Mouse (Mus musculus): ENCODE data around the gene Gsk3a. TPM values are rescaled to one million over a fixed set of nuclear protein-coding genes. Genes with fewer than 3 reads are reported as not detected.
"Not testable (repeated sequence)": the region's sequence is repeated elsewhere in the genome, so short reads cannot be mapped to it uniquely, and the experiment has no call there.

The Gsk3a gene
- polyA plus RNA-seq, 1 experiment from 2014 or later = 13.0 TPM

DNA sequence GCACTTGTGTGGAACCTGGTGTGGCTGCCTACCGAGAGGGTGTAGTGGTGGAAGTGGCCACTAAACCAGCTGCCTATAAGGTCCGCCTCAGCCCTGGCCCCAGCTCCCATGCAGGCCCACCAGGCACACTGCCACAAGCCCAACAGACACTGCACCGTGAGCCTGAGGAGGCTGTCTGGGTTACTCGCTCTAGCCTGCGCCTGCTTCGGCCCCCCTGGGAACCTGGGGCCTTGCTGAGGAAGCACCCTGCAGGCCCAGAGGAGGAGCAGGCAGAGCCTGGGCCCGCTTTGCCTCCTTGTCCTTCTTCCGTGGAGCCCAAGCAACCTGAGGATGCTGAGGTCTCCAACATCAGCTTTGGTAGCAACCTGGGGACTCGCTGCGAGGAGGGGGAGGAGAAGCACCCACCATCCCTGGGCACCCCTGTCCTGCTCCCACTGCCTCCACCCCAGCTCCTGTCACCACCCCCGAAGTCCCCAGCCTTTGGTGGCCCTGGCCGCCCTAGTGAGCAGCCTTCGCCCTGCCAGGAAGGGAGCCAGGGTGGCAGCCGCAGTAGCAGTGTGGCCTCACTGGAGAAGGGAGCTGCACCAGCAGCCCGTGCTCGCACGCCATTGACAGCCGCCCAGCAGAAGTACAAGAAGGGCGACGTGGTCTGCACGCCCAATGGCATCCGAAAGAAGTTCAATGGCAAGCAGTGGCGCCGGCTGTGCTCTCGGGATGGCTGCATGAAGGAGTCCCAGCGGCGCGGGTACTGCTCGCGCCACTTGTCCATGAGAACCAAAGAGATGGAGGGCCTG is 34.2 kb upstream of the Gsk3a start:
- 87% methylated on average over 30 of the region's 30 CpGs for WGBS (ENCODE audit: insufficient replicate concordance)
- peak overlapping the region; percentile 95 for H3K27ac ChIP-seq
- ATAC-seq = no peak
- peaks cover 32% of the 10 kb centered on the region for H3K36me3 ChIP-seq
- peaks cover 87% of the 10 kb centered on the region for H3K4me1 ChIP-seq
- 0 out of 2 replicates have a peak overlapping the region, but pooled peaks have one; percentile 2 for H3K4me2 ChIP-seq
- no peaks in the 10 kb centered on the region for H3K9me3 ChIP-seq (replicated peaks)
- H3K4me3 ChIP-seq = no peak overlapping the region
- no peaks in the 10 kb centered on the region for H3K27me3 ChIP-seq (replicated peaks)
- H3K9ac ChIP-seq = peak overlapping the region; percentile 36; the same call in 1 of the 2 replicates

GRCm38 (mm10) chr7:25270652-25271633 is 33.3 kb upstream of the Gsk3a start:
- no peak overlapping the region for H3K4me3 ChIP-seq
- H3K4me1 ChIP-seq = peaks cover 87% of the 10 kb centered on the region
- H3K36me3 ChIP-seq = peaks cover 32% of the 10 kb centered on the region
- no peaks in the 10 kb centered on the region for H3K27me3 ChIP-seq (replicated peaks)
- 88% methylated on average over 35 of the region's 35 CpGs for WGBS (ENCODE audit: insufficient replicate concordance)
- peak overlapping the region; percentile 89; the same call in 1 of the 2 replicates for H3K4me2 ChIP-seq
- H3K9ac ChIP-seq = peak overlapping the region; percentile 93; the same call in 1 of the 2 replicates
- H3K27ac ChIP-seq = peak overlapping the region; percentile 95
- ATAC-seq = no peak
- H3K9me3 ChIP-seq (replicated peaks) = no peaks in the 10 kb centered on the region

DNA sequence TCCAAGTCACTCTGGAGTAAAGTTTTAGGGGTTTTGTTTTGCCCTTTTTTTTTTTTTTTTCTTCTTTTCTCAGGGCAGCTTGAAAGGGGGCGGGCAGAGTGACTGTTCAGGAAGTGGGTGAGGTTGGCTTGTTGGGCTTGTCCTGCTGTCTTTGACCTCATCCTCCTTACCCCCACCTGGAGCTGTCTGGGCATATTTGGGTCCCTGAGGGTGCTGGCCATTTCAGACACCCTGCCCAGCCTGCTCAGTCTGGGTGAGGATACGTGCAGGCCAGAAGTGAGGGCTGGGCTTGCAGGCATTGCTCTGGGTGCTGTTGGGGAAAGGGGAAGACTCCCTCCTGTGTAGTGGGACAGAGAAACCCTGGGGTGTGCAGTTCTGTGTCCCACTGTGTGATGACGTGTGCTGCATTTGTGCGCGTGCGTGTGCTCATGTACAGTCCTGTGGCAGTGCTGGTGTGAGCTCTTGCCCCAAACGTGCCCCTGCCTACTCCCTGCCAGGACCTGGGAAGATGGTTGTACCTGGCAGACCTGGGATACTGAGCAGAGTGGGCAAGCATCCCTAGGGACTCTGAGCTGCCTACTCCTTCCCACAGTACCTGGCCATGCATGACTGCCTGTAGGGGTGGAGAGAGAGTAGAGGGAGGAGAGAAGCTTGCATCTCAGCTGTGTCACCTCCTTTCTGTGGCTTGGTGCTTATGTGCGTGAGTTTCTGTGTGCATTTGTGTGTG is 32.1 kb upstream of the Gsk3a start:
- peak overlapping the region; percentile 81 for H3K4me3 ChIP-seq
- WGBS (ENCODE audit: insufficient replicate concordance) = 71% methylated on average over 8 of the region's 8 CpGs
- ATAC-seq = no peak
- peak overlapping the region; percentile 89 for H3K27ac ChIP-seq
- H3K9me3 ChIP-seq (replicated peaks) = no peaks in the 10 kb centered on the region
- peaks cover 84% of the 10 kb centered on the region for H3K4me1 ChIP-seq
- H3K4me2 ChIP-seq = peak overlapping the region; percentile 89
- peak overlapping the region; percentile 93 for H3K9ac ChIP-seq
- no peaks in the 10 kb centered on the region for H3K27me3 ChIP-seq (replicated peaks)
- H3K36me3 ChIP-seq = peaks cover 28% of the 10 kb centered on the region

- no peaks in the 10 kb centered on the region for H3K9me3 ChIP-seq (replicated peaks)
- no peak for ATAC-seq
- H3K4me3 ChIP-seq = peak overlapping the region; percentile 81
- H3K4me2 ChIP-seq = peak overlapping the region; percentile 89
- H3K36me3 ChIP-seq = peaks cover 28% of the 10 kb centered on the region
- peaks cover 81% of the 10 kb centered on the region for H3K4me1 ChIP-seq
- peak overlapping the region; percentile 89 for H3K27ac ChIP-seq
- H3K9ac ChIP-seq = peak overlapping the region; percentile 93
- no peaks in the 10 kb centered on the region for H3K27me3 ChIP-seq (replicated peaks)
- WGBS (ENCODE audit: insufficient replicate concordance) = 43% methylated on average over 4 of the region's 4 CpGs
Measured at GRCm38 (mm10) chr7:25269029-25269428, 31.4 kb upstream of the Gsk3a start.

- peak overlapping the region; percentile 81 for H3K4me3 ChIP-seq
- no peaks in the 10 kb centered on the region for H3K9me3 ChIP-seq (replicated peaks)
- no peak for ATAC-seq
- H3K9ac ChIP-seq = peak overlapping the region; percentile 93
- H3K36me3 ChIP-seq = peaks cover 28% of the 10 kb centered on the region
- 1% methylated on average over 7 of the region's 7 CpGs for WGBS (ENCODE audit: insufficient replicate concordance)
- peak overlapping the region; percentile 89 for H3K4me2 ChIP-seq
- H3K27ac ChIP-seq = peak overlapping the region; percentile 89
- no peaks in the 10 kb centered on the region for H3K27me3 ChIP-seq (replicated peaks)
- peaks cover 80% of the 10 kb centered on the region for H3K4me1 ChIP-seq
Measured at GRCm38 (mm10) chr7:25268588-25268987, 30.9 kb upstream of the Gsk3a start.

DNA sequence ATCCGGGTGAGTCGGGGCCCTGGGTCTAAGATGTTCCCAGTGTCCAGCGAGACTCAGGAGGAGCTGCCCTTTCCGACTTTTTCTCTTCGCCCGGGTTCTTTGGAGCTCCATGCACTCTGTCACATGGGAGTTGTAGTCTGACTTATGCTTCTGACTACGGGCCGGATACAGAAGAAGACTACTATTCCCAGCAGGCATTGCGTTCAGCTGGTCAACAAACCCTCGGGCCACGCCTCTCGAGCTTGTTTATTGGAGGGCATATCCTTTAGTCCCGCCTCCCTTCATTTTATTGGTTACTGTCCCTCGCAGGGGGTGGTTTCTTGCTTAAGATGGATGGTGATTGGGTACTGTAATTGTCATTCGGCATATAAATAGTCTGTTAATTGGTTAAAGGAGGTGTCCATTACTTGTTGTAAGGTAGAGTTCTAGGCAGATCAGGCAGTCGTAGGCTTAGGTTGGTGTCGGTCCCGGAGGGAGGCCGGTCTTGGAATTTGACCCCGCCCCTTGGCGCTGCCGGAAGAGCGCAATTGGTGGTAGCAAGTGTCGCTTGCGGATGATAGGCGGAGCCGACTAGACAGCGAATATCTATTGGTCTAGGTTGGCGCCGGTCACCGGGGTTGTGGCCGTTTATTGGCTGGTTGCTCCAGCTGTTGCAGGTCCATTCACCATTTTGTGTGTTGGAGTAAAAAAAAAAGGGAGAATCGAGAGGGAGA is 30.3 kb upstream of the Gsk3a start:
- ATAC-seq = peak; percentile 90
- H3K4me1 ChIP-seq = peaks cover 74% of the 10 kb centered on the region
- WGBS (ENCODE audit: insufficient replicate concordance) = 1% methylated on average over 33 of the region's 33 CpGs

GRCm38 (mm10) chr7:25267301-25267750 is 29.7 kb upstream of the Gsk3a start, which contains the start of gene Cic:
Gene Cic (plus strand): TSS chr7:25267704.
- peak; percentile 78 for ATAC-seq
- Histone ChIP-seq H3K4me1 (peaks cover 68% of the 10 kb centered on the region), H3K4me3 (peak within 1 kb of the TSS; percentile 81), H3K4me2 (peak within 1 kb of the TSS; percentile 89), H3K27ac (peak within 1 kb of the TSS; percentile 91), H3K36me3 (peaks cover 18% of the 10 kb centered on the region), H3K9me3 (replicated peaks) (no peaks in the 10 kb centered on the region), H3K27me3 (replicated peaks) (no peaks in the 10 kb centered on the region), H3K9ac (peak within 1 kb of the TSS; percentile 93)
- under 1% methylated on average over 29 of the region's 29 CpGs for WGBS (ENCODE audit: insufficient replicate concordance)

More for the DNA sequence above, 30.3 kb upstream of the Gsk3a start:
- Histone ChIP-seq H3K4me2 (peak overlapping the region; percentile 89), H3K27ac (peak overlapping the region; percentile 91), H3K27me3 (replicated peaks) (no peaks in the 10 kb centered on the region), H3K4me3 (peak overlapping the region; percentile 81), H3K9me3 (replicated peaks) (no peaks in the 10 kb centered on the region), H3K36me3 (peaks cover 24% of the 10 kb centered on the region), H3K9ac (peak overlapping the region; percentile 93)

DNA sequence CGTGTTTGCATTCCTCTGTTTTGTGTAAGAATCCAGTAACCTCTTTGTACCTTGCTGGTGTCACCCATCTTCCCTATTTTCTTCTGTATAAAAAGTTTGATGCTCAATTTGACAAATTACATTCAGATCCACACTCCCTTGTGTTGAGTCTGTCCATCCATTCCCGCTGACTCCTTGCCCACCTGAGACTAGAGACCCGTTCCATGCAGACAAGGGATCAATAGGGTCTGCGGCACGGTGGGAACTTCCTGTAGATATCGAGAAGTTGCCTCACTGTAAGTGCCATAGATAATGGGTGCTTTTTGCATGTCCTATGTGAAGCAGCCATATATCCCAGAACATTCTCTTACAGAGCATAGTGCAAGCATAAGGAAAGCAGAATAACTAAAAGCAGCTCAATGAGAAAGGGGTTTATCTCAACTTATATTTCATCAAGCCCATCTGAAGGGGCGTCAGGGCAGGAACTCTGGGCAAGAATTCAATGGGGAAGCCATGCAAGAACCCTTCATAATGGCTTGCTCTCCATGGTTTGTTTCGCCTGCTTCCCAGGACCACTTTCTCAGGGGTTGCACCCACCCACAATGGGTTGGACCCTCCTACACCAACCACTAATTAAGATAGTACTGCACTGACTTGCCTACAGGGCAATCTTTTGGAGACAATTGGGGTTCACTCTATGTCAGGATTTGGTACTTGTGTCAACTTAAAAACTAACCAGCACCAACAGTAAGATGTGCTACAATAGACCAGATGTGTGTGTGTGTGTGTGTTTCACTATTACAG is 28.7 kb upstream of the Gsk3a start:
- no peak for ATAC-seq
- peaks cover 58% of the 10 kb centered on the region for H3K4me1 ChIP-seq
- H3K9me3 ChIP-seq (replicated peaks) = no peaks in the 10 kb centered on the region
- peaks cover 8% of the 10 kb centered on the region for H3K36me3 ChIP-seq
- H3K27ac ChIP-seq = no peak overlapping the region
- peak overlapping the region; percentile 81 for H3K4me2 ChIP-seq
- H3K4me3 ChIP-seq = peak overlapping the region; percentile 81
- H3K27me3 ChIP-seq (replicated peaks) = no peaks in the 10 kb centered on the region
- 66% methylated on average over 8 of the region's 8 CpGs for WGBS (ENCODE audit: insufficient replicate concordance)
- peak overlapping the region; percentile 79 for H3K9ac ChIP-seq

DNA sequence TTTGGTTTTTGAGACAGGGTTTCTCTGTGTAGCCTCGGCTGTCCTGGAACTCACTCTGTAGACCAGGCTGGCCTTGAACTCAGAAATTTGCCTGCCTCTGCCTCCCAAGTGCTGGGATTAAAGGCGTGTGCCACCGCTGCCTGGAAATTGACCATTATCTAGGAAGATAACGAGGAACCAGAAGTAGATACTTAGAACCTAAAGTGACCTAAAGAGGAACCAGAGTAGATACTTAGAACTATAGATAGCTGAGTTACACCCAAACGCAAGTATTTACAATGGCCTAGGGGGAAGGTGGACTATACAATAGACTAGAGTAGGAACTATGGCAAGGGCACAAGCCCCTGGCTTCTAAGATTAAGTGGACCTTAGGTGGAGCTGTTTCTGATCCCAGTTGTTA is 28.1 kb upstream of the Gsk3a start:
- 50% methylated on average over 5 of the region's 5 CpGs for WGBS (ENCODE audit: insufficient replicate concordance)
- H3K4me1 ChIP-seq = peaks cover 53% of the 10 kb centered on the region

More for the DNA sequence above, 28.1 kb upstream of the Gsk3a start:
- H3K4me3 ChIP-seq; H3K9me3 ChIP-seq (replicated peaks); H3K27ac ChIP-seq; H3K9ac ChIP-seq; H3K4me2 ChIP-seq; H3K36me3 ChIP-seq; H3K27me3 ChIP-seq (replicated peaks); ATAC-seq: not testable (repeated sequence)

All from liver, embryonic 12.5 days (tissue).